ENCODE assay signal across 20 mouse cellular contexts in the genomic region with DNA sequence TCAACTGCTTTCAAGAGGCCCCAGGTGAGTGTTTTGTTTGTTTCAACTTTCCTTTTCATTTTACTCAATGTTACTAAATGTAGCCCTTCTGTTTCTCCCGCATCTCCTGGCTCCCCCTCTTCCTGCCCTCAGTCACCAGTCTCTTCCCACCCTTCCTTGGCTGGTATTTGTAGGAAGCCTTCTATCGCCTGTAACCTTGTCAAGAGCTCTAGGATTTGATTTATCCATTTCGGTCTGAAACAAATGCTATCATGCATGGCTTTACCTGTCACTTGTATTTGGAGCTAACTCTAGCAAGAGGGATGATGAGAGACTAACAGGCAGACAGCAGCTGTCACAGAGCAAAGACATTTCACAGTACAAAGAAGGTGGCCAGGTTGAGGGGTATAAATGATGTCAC. TPM values are rescaled to one million over a fixed set of nuclear protein-coding genes. Genes with fewer than 3 reads are reported as not detected.
"Had no signal": no experiment of that assay in that cellular context is flagged by ENCODE, and none has a peak within 500 bp of the region (broad histone marks: within the 10 kb centered on the region; RNA-seq: fewer than 3 reads in every experiment).

No protein-coding gene starts in this region.

- H3K4me2 ChIP-seq: liver, embryonic 11.5 days; liver, embryonic 13.5 days; liver, embryonic 15.5 days; lung, embryonic 15.5 days; neural tube, embryonic 12.5 days; stomach, embryonic 15.5 days had no signal

- ATAC-seq: liver, postnatal 0 days; lung, postnatal 0 days had no signal

- H3K27ac ChIP-seq: liver, embryonic 13.5 days; lung, embryonic 15.5 days; macrophage; neural tube, embryonic 12.5 days; stomach, embryonic 15.5 days; stomach, postnatal 0 days had no signal

- DNase-seq: liver, embryonic 13.5 days; liver, postnatal 0 days; lung, adult 2 months; lung, postnatal 14 days; lung, postnatal 36 days; right cerebral cortex, postnatal 14 days; spleen, adult 18-20 months; thymus, adult 18-20 months; thymus, postnatal 14 days; thymus, postnatal 36 days had no signal

- H3K36me3 ChIP-seq: liver, embryonic 13.5 days; liver, embryonic 15.5 days; lung, embryonic 15.5 days; neural tube, embryonic 12.5 days; stomach, embryonic 15.5 days had no signal

- H3K9ac ChIP-seq: liver, embryonic 13.5 days; liver, embryonic 15.5 days; liver, postnatal 0 days; lung, embryonic 15.5 days; neural tube, embryonic 12.5 days; stomach, embryonic 15.5 days had no signal

- H3K4me3 ChIP-seq: liver, embryonic 13.5 days; liver, embryonic 15.5 days; lung, embryonic 15.5 days; megakaryocyte, embryonic 14.5 days; neural tube, embryonic 12.5 days; stomach, embryonic 15.5 days had no signal

- H3K27me3 ChIP-seq: liver, embryonic 13.5 days; liver, embryonic 15.5 days; lung, embryonic 15.5 days; neural tube, embryonic 12.5 days; stomach, embryonic 15.5 days had no signal

- H3K9me3 ChIP-seq: liver, embryonic 13.5 days; liver, embryonic 15.5 days; lung, embryonic 15.5 days; megakaryocyte, embryonic 14.5 days; neural tube, embryonic 12.5 days; stomach, embryonic 15.5 days had no signal

RNA-seq across cellular contexts. Expression of gene Brd3os, which starts 33.9 kb away (rescaled TPM):
- total RNA-seq: monocyte, adult 5-6 weeks had no signal
